Mouse (Mus musculus): ENCODE data around the gene Gm4894. TPM values are rescaled to one million over a fixed set of nuclear protein-coding genes. Genes with fewer than 3 reads are reported as not detected.

The Gm4894 gene
- polyA plus RNA-seq (2015; fragmentation: Nextera tagmentation; extraction: Ambion mirVana) = not detected in 2 replicates

GRCm38 (mm10) chr9:49250231-49250630 is at the start of gene Gm4894:
Gm4894 (plus strand) TSS chr9:49250531.
- Histone ChIP-seq H3K9ac (ENCODE audit: low read depth, low read length) (no peak within 1 kb of the TSS), H3K4me2 (replicated peaks; ENCODE audit: low read depth) (no peak within 1 kb of the TSS), H3K4me3 (ENCODE audit: low read depth, low read length) (no peak within 1 kb of the TSS), H3K36me3 (ENCODE audit: control insufficient read depth, insufficient read depth) (no peaks in the 10 kb centered on the region), H3K4me1 (replicated peaks; ENCODE audit: control insufficient read depth, insufficient read depth, low read length) (no peaks in the 10 kb centered on the region), H3K9me3 (ENCODE audit: control insufficient read depth) (no peaks in the 10 kb centered on the region), H3K27ac (ENCODE audit: low read depth, low read length) (no peak within 1 kb of the TSS), H3K27me3 (replicated peaks; ENCODE audit: control insufficient read depth, insufficient read depth, low read length) (no peaks in the 10 kb centered on the region)
- 65% methylated on average over 6 of the region's 6 CpGs for WGBS
- TF ChIP-seq CTCF (IDR thresholded peaks at IDR 0.05; ENCODE audit: low read depth) = no peak
- no peak for ATAC-seq

GRCm38 (mm10) chr9:49206331-49206730 is 44.0 kb upstream of the Gm4894 start:
- H3K4me2 ChIP-seq (replicated peaks; ENCODE audit: low read depth) = no peak overlapping the region
- no peaks in the 10 kb centered on the region for H3K4me1 ChIP-seq (replicated peaks; ENCODE audit: control insufficient read depth, insufficient read depth, low read length)
- no peaks in the 10 kb centered on the region for H3K36me3 ChIP-seq (ENCODE audit: control insufficient read depth, insufficient read depth)
- no peak overlapping the region for H3K9ac ChIP-seq (ENCODE audit: low read depth, low read length)
- H3K4me3 ChIP-seq (ENCODE audit: low read depth, low read length) = no peak overlapping the region
- 51% methylated on average over 15 of the region's 15 CpGs for WGBS
- no peaks in the 10 kb centered on the region for H3K9me3 ChIP-seq (ENCODE audit: control insufficient read depth)
- no peak for ATAC-seq
- H3K27ac ChIP-seq (ENCODE audit: low read depth, low read length) = no peak overlapping the region
- no peaks in the 10 kb centered on the region for H3K27me3 ChIP-seq (replicated peaks; ENCODE audit: control insufficient read depth, insufficient read depth, low read length)
- TF ChIP-seq CTCF (IDR thresholded peaks at IDR 0.05; ENCODE audit: low read depth) = no peak

- 63% methylated on average over 1 of the region's 1 CpGs for WGBS
- Histone ChIP-seq H3K9ac (ENCODE audit: low read depth, low read length) (no peak overlapping the region), H3K9me3 (ENCODE audit: control insufficient read depth) (no peaks in the 10 kb centered on the region), H3K36me3 (ENCODE audit: control insufficient read depth, insufficient read depth) (no peaks in the 10 kb centered on the region), H3K27me3 (replicated peaks; ENCODE audit: control insufficient read depth, insufficient read depth, low read length) (no peaks in the 10 kb centered on the region), H3K4me3 (ENCODE audit: low read depth, low read length) (no peak overlapping the region), H3K4me1 (replicated peaks; ENCODE audit: control insufficient read depth, insufficient read depth, low read length) (no peaks in the 10 kb centered on the region), H3K4me2 (replicated peaks; ENCODE audit: low read depth) (no peak overlapping the region), H3K27ac (ENCODE audit: low read depth, low read length) (no peak overlapping the region)
- TF ChIP-seq CTCF (IDR thresholded peaks at IDR 0.05; ENCODE audit: low read depth) = no peak
- no peak for ATAC-seq
Measured at GRCm38 (mm10) chr9:49211493-49211892, 38.8 kb upstream of the Gm4894 start.

GRCm38 (mm10) chr9:49214734-49215133 is 35.6 kb upstream of the Gm4894 start:
- H3K4me3 ChIP-seq (ENCODE audit: low read depth, low read length) = no peak overlapping the region
- ATAC-seq = no peak
- no peak overlapping the region for H3K27ac ChIP-seq (ENCODE audit: low read depth, low read length)
- no peaks in the 10 kb centered on the region for H3K36me3 ChIP-seq (ENCODE audit: control insufficient read depth, insufficient read depth)
- H3K4me1 ChIP-seq (replicated peaks; ENCODE audit: control insufficient read depth, insufficient read depth, low read length) = no peaks in the 10 kb centered on the region
- no peak overlapping the region for H3K4me2 ChIP-seq (replicated peaks; ENCODE audit: low read depth)
- no peak for TF ChIP-seq CTCF (IDR thresholded peaks at IDR 0.05; ENCODE audit: low read depth)
- no peaks in the 10 kb centered on the region for H3K9me3 ChIP-seq (ENCODE audit: control insufficient read depth)
- H3K27me3 ChIP-seq (replicated peaks; ENCODE audit: control insufficient read depth, insufficient read depth, low read length) = no peaks in the 10 kb centered on the region
- WGBS = 36% methylated on average over 2 of the region's 2 CpGs
- H3K9ac ChIP-seq (ENCODE audit: low read depth, low read length) = no peak overlapping the region

GRCm38 (mm10) chr9:49217626-49218607 is 32.4 kb upstream of the Gm4894 start:
- Histone ChIP-seq H3K9ac (ENCODE audit: low read depth, low read length) (no peak overlapping the region), H3K4me2 (replicated peaks; ENCODE audit: low read depth) (no peak overlapping the region), H3K4me3 (ENCODE audit: low read depth, low read length) (no peak overlapping the region), H3K36me3 (ENCODE audit: control insufficient read depth, insufficient read depth) (no peaks in the 10 kb centered on the region), H3K27me3 (replicated peaks; ENCODE audit: control insufficient read depth, insufficient read depth, low read length) (no peaks in the 10 kb centered on the region), H3K9me3 (ENCODE audit: control insufficient read depth) (no peaks in the 10 kb centered on the region), H3K4me1 (replicated peaks; ENCODE audit: control insufficient read depth, insufficient read depth, low read length) (no peaks in the 10 kb centered on the region), H3K27ac (ENCODE audit: low read depth, low read length) (no peak overlapping the region)
- WGBS = 80% methylated on average over 20 of the region's 20 CpGs
- no peak for TF ChIP-seq CTCF (IDR thresholded peaks at IDR 0.05; ENCODE audit: low read depth)
- ATAC-seq = no peak

GRCm38 (mm10) chr9:49224488-49224887 is 25.8 kb upstream of the Gm4894 start:
- Histone ChIP-seq H3K36me3 (ENCODE audit: control insufficient read depth, insufficient read depth) (no peaks in the 10 kb centered on the region), H3K4me3 (ENCODE audit: low read depth, low read length) (no peak overlapping the region), H3K4me2 (replicated peaks; ENCODE audit: low read depth) (no peak overlapping the region), H3K9ac (ENCODE audit: low read depth, low read length) (no peak overlapping the region), H3K9me3 (ENCODE audit: control insufficient read depth) (no peaks in the 10 kb centered on the region), H3K27me3 (replicated peaks; ENCODE audit: control insufficient read depth, insufficient read depth, low read length) (no peaks in the 10 kb centered on the region), H3K4me1 (replicated peaks; ENCODE audit: control insufficient read depth, insufficient read depth, low read length) (no peaks in the 10 kb centered on the region), H3K27ac (ENCODE audit: low read depth, low read length) (no peak overlapping the region)
- ATAC-seq = no peak
- 52% methylated on average over 10 of the region's 10 CpGs for WGBS
- TF ChIP-seq CTCF (IDR thresholded peaks at IDR 0.05; ENCODE audit: low read depth) = no peak

All from intestine, postnatal 0 days (tissue).